Mouse (Mus musculus) CH12.LX (cell line): ENCODE results near the gene Utp20.

Experiments used
- CTCF ChIP-seq, 2 experiments: IDR thresholded peaks in 1 of 2; conservative IDR thresholded peaks in 1 of 2; 2 replicates each; pipeline ENCODE4 v1.5.1; 2011 to 2012; ENCODE audit warnings: low read depth in 2 of 2, low read length in 2 of 2, improper control_type of control experiment in 1 of 2, inconsistent platforms in 1 of 2, mild to moderate bottlenecking in 1 of 2, moderate library complexity in 1 of 2
- EP300 ChIP-seq: IDR thresholded peaks from 2 replicates; pipeline ENCODE4 v1.6.1; 2011; ENCODE audit warnings: low read length, improper control_type of control experiment
- NELFE ChIP-seq: IDR thresholded peaks from 2 replicates; pipeline ENCODE4 v1.6.1; 2011; ENCODE audit warnings: low read depth, low read length, improper control_type of control experiment
- NRF1 ChIP-seq: IDR thresholded peaks from 2 replicates; pipeline ENCODE4 v1.6.1; 2014; ENCODE audit warnings: low read depth, mild to moderate bottlenecking, inconsistent platforms, low read length, improper control_type of control experiment, moderate library complexity
- POLR2A ChIP-seq: IDR thresholded peaks from 2 replicates; pipeline ENCODE4 v1.6.1; 2011; ENCODE audit warnings: low read depth, mild to moderate bottlenecking, improper control_type of control experiment, low read length
- POLR2AphosphoS2 ChIP-seq: IDR thresholded peaks from 2 replicates; pipeline ENCODE4 v1.6.1; 2011; ENCODE audit warnings: low read depth, low read length, improper control_type of control experiment
- TBP ChIP-seq: conservative IDR thresholded peaks from 2 replicates; pipeline ENCODE4 v1.6.1; 2011; ENCODE audit warnings: low read depth, low read length, improper control_type of control experiment
- USF1 ChIP-seq: IDR thresholded peaks from 2 replicates; pipeline ENCODE4 v1.6.1; 2014; ENCODE audit warnings: low read depth, mild to moderate bottlenecking, inconsistent platforms, low read length, improper control_type of control experiment
- ZKSCAN1 ChIP-seq: IDR thresholded peaks from 2 replicates; pipeline ENCODE4 v1.6.1; 2012; ENCODE audit warnings: low read depth, inconsistent platforms, low read length, improper control_type of control experiment, borderline replicate concordance

DNA sequence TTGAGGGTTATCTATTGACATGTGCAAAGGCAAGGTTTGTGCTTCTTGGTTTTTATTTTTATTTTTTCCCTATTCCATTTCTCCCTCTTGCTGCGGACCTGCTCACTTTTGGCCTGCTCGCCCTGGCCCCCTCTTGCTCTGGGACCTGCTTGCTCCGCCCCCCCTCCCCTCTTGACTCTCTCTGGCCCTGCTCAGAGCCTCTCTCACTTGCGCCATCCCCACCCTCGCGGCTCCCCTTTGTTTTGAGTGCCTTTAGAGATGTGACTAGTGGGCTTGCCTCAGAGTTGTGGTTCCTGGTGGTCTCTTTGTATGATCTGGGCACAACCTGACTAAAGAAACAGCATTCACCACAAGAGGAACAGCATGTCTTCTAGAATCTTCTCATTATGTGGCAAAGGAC lies 125.7 kb downstream of the Utp20 start:
- TF ChIP-seq EP300 (no peak), POLR2A (no peak), CTCF (conservative IDR thresholded peaks at IDR 0.05 in 1 of 2, IDR thresholded peaks at IDR 0.05 in 1 of 2; ENCODE audit: low read depth in 2 of 2, low read length in 2 of 2) (no peak), TBP (no peak), NRF1 (no peak), USF1 (no peak), POLR2AphosphoS2 (no peak), ZKSCAN1 (no peak), NELFE (no peak)
